Mouse (Mus musculus): ENCODE data around the gene Tmem189.
A peak's percentile ranks its signal among the peaks of the same experiment; 100 is the strongest.

The Tmem189 gene

DNA sequence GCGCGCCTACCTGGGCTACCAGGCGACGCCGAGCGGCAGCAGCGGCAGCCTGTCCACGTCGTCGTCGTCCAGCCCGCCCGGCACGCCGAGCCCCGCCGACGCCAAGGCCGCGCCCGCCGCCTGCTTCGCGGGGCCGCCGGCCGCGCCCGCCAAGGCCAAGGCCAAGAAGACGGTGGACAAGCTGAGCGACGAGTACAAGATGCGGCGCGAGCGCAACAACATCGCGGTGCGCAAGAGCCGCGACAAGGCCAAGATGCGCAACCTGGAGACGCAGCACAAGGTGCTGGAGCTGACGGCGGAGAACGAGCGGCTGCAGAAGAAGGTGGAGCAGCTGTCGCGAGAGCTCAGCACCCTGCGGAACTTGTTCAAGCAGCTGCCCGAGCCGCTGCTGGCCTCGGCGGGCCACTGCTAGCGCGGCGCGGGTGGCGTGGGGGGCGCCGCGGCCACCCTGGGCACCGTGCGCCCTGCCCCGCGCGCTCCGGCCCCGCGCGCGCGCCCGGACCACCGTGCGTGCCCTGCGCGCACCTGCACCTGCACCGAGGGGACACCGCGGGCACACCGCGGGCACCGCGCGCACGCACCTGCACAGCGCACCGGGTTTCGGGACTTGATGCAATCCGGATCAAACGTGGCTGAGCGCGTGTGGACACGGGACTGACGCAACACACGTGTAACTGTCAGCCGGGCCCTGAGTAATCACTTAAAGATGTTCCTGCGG lies at the start of gene Tmem189:
Gene Tmem189 (minus strand): TSS at position 322 of the 718 bp plus-strand sequence.
- peak in 1 of 2 experiments; percentile 55 for DNase-seq (ENCODE audit: low spot score in 2 of 2)

DNA sequence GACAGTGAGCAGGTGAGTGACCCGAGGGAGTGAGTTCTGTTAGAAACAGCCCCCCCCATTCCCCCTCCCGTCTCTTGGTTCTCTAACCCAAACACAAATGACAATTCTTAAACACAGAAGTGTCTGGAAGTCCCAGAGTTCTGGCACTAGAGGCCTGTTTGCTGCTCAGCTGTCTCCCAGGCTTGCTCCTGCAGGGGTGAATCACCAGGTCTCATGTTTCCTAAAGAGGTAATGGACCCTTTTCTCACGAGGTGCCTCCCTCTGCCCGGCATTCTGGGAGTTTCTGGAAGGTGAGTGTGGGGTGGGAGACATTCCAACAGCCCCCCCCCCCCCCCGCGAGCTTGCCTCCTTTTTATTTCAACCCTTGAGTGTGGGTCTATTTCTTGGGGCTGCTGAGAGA lies 49.4 kb upstream of the Tmem189 start:
- no peak for DNase-seq (ENCODE audit: low spot score in 2 of 2)

DNA sequence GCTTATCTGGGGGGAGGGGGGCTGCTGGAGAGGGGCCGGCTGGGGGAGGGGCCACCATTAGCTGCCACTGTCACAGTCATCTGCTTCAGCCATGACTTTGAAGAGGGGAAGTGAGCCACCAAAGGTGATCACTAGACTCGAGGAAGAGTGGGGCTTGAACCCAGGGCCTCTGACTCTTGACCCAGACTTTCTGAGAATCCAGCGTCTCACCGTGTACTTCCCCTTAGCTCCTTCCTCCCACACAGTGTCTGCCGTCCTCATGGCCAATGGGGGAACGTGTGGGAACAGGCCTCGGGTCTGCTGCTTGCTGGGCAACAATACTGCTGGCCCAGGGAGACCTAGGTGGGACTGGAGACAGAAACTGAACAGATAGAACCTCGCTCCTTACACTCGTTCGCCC lies 45.2 kb upstream of the Tmem189 start:
- no peak for DNase-seq (ENCODE audit: low spot score in 2 of 2)

DNA sequence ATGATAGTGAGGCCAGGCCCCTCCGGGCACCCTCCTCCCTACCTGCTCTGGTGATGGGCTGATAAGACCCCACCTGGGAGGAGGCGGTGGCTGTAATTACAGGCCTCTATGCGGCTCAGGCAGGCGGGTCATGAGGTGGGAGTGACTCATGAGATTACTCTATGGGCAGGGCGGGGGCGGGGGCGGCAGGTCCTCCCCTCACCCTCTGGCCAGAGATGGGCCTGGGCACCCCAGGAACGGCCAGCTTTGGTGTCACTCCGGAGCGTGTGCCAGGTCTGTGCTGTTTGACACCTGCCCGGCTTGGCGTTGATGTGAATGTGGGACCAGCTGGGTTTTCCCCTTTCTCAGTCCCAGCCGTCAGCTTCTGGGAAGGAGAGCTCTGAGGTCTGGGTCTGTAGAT lies 41.5 kb upstream of the Tmem189 start:
- DNase-seq (ENCODE audit: low spot score in 2 of 2) = no peak

DNA sequence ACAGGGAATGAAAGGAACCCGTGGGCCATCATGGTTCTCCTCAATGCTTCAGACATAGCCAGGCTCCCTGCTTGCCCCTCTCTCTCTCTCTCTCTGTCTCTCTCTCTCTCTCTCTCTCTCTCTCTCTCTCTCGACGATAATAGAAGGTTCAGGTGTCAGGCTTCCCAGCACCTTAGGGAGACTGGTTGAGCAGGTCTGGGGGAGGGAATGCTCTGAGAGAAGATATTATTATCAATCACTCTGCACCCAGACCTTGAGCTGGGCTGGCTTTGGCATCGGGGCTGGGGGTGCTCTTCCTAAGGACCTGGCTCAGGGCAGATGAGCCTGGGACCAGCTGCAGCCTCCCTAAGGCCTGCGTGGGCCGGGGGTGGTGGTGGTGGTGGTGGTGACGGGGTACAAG lies 40.4 kb upstream of the Tmem189 start:
- DNase-seq (ENCODE audit: low spot score in 2 of 2) = no peak

DNA sequence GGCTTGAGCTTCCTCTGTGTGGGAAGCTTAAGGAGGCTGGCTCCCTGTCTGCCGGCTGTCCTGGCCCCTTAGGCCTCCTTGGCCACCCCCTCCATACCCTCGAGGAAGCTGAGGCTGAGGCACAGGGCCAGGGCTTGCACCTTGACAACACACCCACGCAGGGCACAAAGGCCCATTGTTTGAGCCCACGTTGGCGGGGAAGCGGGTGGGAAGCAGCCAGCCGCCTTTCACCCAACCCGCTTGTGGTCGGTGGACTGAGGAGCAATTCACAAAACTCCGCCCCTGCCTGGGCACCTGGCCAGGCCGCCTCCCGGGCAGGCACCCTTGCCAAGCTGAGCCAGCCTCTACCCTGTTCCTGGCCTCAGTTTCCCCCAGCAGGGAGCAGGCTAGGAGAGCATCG lies 37.5 kb upstream of the Tmem189 start:
- peak; percentile 26 to 52 for DNase-seq (ENCODE audit: low spot score in 2 of 2)

DNA sequence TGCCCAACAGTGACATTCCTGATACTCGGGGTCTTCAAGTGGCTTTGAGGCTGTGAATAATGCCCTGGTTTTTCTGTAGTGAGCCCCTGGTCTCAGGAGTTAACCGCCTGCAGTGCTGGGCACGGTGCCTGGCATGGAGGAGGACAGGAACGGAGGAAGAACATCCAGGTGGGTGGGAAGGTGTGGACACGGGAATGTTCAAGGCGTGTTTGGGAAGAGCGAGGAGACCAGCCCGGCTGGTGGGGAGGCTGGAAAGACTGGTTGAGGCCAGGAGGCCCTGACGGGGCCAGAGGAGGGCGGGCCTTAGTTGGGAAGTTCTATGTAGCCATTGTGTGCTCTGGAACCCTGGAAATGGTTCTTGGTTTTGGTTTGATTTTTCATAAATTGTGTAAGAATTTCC lies 36.3 kb upstream of the Tmem189 start:
- no peak for DNase-seq (ENCODE audit: low spot score in 2 of 2)

DNA sequence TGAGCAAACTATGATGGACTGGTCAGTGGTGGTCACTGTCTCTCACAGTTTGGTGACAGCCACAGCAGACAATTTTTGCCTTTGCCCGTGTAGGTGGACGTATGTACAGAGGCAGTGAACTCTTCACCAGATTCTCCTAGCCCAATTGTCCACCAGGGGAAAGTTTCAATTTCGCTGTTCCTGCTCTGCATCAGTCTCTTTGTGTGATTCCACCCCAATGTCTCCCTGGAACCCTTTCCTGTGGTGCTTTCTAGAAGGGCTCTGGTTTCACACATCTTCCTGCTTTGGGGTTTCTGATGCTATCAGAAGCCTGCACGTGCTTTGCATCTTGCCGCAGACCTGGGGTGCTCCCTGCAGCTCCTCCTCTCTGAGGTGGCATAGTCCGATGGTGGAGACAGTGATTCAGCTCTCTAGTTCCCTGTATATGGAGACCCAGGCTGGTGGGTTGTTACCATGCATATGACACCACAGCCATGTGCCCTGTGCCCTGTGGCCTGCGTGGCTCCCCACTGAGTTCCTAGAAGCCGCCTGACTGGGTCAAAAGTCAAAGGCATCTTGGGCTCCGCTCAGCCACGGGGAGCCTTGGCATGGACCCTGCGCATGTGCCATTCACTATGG lies 34.1 kb upstream of the Tmem189 start:
- no peak for DNase-seq (ENCODE audit: low spot score in 2 of 2)

DNA sequence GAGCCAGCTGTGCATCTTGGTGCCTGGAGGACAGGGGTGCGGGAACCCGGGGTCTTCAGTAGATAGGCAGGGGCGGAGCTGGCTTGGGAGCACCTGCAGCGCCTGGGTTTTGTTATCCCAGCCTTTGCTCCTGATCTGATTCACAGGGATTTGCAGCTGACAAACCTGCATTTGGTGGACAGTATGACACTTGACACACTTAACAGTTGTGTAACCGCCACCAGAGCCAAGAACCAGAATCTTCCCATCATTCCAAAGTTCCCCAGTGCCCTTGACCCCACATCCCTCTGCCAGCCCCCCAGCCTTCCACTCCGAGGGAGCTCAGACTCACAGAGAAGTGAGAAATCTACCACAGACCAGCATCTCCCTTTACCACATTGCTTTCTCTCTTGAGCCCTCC lies 32.9 kb upstream of the Tmem189 start:
- no peak for DNase-seq (ENCODE audit: low spot score in 2 of 2)

DNA sequence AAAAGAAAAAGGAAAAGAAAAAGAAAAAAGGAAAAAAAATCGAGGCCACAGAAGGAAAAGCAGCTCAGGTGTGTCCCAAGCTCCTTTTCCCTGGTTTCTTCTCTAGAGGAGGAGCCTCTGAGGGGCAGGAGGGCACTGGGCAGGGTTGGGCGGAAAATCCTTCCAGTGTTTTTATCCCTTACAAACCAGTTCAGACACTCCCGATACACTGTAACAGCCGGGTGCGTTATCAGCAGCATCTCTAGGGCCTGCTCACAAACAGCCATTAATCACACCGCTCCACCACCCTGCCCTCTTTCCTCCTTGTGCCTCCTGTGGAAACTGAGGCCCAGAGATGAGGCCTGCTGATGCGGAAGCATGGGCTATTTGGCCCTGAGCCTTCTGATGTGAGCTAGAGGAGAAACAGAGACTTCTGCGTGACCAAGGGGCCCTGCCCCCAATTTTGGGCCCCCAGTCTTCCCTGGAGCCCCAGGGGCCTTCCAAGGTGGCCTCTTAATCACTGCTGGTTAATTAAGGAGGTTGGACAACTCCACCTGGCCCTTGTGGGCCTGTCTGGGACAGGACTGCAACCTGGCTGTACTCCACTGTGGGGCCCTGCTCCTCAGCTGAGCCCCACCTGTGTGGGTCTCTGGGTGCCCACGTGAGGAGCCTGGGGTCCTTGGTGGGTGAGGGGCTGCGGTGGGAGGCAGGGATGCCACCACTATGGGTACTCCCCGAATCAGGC lies 31.7 kb upstream of the Tmem189 start:
- DNase-seq (ENCODE audit: low spot score in 2 of 2) = no peak

DNA sequence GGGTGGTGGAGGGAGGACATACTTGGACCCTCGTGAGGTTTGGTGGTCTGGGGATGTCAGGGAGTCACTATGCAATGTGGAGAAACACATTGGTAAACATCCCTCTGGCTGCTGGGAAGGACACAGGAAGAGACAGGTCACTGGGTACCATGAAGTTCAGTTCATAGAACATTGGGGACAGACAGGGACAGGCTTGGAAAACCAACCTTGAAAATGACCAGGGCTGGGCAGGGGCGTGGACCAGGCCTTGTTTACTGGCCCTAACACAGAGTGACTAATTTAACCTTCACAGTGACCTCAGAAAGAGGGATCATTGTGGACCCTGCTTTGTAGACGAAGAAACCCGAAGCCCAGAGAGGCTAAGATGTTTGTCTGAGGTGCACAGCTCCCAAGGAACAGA lies 29.9 kb upstream of the Tmem189 start:
- no peak for DNase-seq (ENCODE audit: low spot score in 2 of 2)

DNA sequence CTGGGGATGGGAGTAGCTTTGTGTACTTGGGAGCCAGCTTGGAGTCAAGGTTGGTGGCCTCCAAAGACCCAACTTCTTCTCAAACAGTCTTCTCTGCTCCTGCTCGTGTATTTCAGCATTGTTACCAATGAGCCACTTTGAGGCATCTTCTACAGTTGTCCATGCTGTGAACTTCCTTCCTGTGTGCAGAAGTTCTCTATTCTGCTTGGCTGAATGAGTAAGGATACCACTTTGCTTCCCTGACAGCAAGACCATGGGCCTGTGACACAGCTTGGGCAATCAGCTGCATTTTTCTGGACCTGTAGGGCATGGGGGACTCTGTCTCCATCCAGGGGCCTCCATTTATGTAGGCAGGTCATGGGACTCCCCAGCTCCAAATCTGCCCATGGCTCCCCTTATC lies 27.6 kb upstream of the Tmem189 start:
- no peak for DNase-seq (ENCODE audit: low spot score in 2 of 2)

DNA sequence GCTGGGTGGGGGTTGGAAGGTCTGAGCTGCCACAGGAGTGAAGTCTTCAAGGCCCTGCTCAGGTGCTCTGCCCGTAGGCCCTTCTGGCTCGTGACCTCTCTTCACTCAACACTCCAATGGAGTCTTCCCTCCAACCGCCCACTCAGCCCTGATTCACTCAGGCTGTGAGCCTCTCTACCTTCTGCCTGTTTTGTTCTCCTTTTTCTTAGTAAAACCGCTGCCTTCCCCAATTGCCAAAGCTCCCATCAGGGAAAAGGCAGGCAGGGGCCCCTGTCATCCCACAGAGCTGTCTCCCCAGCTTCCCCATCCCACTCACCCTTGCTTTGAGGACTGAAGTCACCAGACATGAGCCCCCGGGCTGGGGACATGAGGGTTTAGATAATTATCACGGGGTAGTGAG lies 25.4 kb upstream of the Tmem189 start:
- DNase-seq (ENCODE audit: low spot score in 2 of 2) = peak in 1 of 2 experiments; percentile 40

DNA sequence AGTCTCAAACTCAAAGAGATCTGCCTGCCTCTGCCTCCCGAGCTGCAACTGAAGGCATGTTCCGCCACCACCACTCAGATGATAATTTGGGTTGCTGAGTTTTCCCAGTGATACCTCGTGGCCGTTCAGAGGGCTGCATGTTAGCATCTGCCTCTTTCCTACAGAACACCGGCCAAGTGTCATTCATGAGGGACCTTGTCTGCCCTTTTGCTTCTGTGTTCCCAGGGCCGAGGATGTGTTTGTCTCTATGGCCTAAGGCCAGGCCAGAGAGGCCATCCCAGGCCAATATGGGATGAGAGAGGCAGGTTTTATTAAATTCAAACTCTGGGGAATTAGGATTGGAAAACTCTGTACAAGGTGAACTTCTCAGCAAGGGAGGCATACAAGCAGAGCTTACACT lies 24.7 kb upstream of the Tmem189 start:
- DNase-seq (ENCODE audit: low spot score in 2 of 2) = no peak

DNA sequence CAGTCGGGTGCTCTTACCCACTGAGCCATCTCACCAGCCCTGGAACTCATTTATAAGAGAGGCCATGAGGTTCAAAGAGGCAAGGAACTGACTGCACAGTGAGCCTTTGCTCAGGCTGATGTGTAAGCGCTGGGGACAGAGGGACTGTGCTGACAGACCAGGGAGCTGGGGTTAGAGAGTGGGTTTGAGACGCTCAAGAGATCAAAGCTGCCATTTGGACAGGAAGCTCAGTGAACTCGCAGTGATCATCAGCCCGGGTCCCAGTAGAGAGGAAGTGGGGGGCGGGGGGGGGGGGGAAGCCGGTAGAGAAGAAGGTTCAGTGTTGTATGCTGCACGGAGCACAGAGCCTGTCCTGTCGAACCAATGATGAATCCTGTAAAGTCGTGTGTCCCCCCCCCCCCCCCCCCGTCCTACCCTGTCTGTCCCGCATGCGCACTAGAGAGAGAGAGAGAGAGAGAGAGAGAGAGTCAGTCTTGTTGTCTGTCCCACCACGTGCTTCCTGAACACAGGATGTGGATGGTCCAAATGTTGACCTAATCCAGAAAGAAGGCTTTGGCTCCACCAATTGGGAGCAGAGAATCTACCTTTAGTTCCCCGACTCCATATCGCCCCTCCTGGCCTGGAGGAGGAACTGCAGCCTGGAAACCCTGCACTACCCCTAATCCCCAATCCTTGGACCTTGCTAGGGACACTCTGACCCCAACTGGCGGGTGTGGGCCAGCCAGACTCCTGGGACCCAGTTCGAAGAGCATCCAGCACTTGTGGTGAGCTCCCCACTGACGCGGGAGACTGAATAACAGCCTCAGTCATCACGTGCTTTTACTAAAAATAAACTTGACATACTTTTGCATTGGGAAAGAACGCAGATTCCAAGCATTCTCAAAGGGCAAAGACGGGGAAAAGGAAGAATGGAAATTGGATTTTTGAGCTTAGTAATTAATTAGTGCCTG lies 23.5 kb upstream of the Tmem189 start:
- DNase-seq (ENCODE audit: low spot score in 2 of 2) = no peak

DNA sequence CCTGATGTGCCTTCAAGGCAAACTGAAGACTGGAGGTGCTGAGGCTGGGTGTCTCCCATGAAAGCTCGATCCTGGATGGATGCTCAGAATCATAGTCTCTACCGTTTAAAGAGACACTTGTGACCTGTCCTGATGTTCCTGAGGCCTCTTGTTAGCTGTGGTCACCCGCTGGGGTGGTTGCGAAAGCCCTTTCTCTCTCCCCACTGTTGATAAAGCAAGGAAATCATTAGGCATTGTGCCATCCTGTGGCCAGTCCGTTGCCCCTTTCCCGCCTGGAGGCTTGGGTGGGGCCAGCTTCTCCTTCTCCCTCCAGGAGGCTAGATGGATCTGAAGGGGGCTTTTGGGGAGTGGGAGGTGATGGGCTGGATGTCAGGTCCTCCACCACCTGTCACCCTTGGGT lies 21.0 kb upstream of the Tmem189 start:
- DNase-seq (ENCODE audit: low spot score in 2 of 2) = no peak

DNA sequence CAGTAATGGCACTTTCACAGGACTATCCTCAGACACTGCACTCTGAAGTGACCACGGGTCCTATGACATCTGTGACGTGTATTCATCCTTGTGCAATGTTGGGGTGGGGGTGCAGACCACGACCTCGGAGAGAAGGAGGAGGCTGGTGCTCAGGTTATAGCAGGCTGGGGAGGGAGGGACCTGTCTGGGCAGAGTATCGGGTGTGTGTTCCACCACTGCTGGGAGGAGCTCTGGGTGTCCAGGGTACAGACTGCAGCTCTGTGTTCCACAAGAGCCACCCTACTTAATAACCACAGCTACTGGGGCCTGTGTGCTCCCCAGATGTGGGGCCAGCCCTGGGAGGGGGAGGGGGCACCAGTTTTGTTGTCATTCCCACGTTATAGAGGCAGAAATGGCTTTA lies 20.3 kb upstream of the Tmem189 start:
- DNase-seq (ENCODE audit: low spot score in 2 of 2) = no peak

DNA sequence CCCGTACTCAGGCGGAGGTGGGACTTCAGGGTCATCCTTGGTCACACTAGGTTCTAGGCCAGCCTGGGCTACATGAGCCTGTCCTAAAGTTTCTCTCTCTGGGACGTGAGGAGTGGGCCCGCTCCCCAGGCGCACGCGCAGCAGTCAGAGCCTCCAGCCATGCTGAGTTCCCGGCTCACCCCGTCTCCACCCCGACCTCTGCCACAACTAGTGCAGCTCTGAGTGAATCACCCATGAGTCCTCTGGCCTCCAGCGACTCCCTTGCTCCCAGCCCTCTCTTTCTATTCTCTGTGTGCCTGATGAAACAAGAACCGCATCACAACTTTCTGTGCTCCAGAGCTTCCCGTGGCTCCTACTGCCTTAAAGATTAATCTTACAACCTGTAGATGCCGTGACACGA lies 18.8 kb upstream of the Tmem189 start:
- no peak for DNase-seq (ENCODE audit: low spot score in 2 of 2)

DNA sequence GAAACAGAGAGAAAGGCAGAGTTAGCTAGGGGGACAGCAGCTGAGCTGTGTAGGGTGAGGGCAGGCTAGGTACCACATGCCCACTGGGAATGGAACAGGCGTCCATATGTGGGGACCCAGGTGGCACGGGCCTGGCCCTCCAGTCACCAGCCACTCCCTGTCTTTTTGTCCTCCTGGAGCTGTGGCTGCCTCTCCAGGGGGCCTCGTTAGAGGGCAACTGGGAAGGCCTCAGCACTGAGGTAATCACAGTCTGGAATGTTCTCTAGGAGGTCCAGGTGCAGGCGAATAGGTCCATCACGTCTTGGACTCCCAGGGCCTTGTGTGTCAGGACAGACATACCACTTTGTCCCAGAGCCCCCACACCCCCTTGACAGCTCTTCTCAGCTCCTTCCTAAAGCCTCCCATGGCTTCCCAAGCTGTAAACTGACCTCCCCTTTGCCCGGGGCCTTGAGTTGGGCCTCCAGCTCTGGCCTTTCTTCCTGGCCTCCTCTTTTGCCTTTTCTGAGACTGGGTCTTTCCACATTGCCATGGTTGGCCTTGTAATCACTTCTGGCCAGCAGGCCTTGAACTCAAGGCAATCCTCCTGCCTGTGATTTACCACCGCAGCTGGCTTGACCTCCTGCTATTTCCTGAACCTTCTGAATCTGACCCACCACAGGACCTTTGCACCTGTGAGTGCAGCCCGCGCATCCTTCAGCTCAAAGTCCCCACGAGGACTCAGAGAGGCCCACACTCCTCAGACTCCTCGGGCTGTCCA lies 16.7 kb upstream of the Tmem189 start:
- no peak for DNase-seq (ENCODE audit: low spot score in 2 of 2)

DNA sequence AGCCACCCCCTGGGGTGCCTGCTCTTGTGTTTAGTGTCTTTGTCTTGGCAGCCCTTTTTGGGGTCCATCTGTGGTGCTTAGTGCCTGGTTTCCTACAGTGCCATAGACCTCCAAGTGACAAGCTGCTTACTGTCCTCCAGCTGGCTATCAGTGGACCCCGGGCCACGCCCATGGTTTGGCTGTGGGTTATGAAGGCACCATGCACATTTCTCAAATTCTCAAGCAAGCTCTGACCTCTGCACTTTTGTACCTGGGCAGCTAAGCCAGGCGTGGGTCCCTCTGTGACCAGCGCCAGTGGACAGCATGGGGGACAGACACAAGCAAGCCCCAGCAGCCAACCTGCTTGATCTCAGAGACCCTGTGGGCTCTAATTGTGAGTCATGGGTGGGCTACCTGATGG lies 14.8 kb upstream of the Tmem189 start:
- no peak for DNase-seq (ENCODE audit: low spot score in 2 of 2)

DNA sequence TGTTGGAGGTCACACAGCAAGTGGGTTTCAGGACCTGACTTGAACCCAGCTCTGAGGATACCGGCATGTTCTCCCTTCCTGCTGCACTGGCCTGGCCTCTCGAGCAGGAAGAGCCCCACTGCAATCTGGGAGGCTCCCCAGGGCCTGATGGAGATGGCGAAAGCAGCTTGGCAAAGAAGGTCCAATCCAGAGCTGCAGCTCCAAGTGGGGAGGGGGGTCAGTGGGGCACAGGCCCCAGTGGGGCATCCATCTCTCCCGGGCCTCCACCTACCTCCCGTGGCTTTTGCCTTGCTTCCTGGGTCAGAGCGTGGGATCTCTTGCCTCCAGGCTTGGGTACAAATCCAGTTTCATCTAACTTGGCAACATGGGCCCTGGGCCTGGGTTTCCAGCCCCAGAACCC lies 12.5 kb upstream of the Tmem189 start:
- no peak for DNase-seq (ENCODE audit: low spot score in 2 of 2)
